Mouse (Mus musculus) thymus, adult 2 months (tissue): ENCODE data around the gene Btg1.

ENCODE experiments used
- CTCF ChIP-seq: fragments of 200-500 bp; IDR thresholded peaks from 2 replicates; pipeline ENCODE4 v1.5.1; 2012; ENCODE audit warnings: mild to moderate bottlenecking, control low read depth, low read length, moderate library complexity, borderline replicate concordance; ENCODE audit not compliant: control insufficient read depth, poor library complexity, insufficient read depth; ENCODE audit errors: extremely low read depth
- POLR2A ChIP-seq: fragments of 200-500 bp; IDR thresholded peaks from 2 replicates; pipeline ENCODE4 v1.6.1; 2012; ENCODE audit warnings: mild to moderate bottlenecking, low read length, control low read depth, moderate library complexity; ENCODE audit not compliant: control insufficient read depth, poor library complexity, insufficient read depth; ENCODE audit errors: extremely low read depth

- TF ChIP-seq CTCF = no peak
- no peak for TF ChIP-seq POLR2A
Measured at GRCm38 (mm10) chr10:96619951-96620889, 3.4 kb downstream of the Btg1 start.
